Mouse (Mus musculus) lung, embryonic 14.5 days (tissue): ENCODE measurements at regions not wholly inside any gene's neighbourhood (a gene's known extent, or its start where the extent isn't known, plus 50 kb on each side); places are given as distances from the start of the nearest gene placed in this dataset.

ENCODE experiments used
- ATAC-seq: fragments of 200-750 bp; cut with Nextera tagmentation; 2 replicates; pipeline ENCODE4 v1.8.0; 2017; ENCODE audit warnings: mild to moderate bottlenecking, moderate TSS enrichment, moderate library complexity; ENCODE audit not compliant: insufficient read depth
- DNase-seq: peaks from one replicate; pipeline ENCODE4 v3.0.0-alpha.2; 2015
- H3K27ac ChIP-seq: fragments of 300-500 bp; sonication (generic); 2 replicates; pipeline ENCODE4 v1.5.1; 2014; ENCODE audit warnings: low read depth, mild to moderate bottlenecking, moderate library complexity
- H3K27me3 ChIP-seq: fragments of 300-500 bp; sonication (generic); 2 replicates; pipeline ENCODE4 v1.6.1; 2014; ENCODE audit warnings: low read length, control low read depth; ENCODE audit not compliant: insufficient read depth
- H3K36me3 ChIP-seq: fragments of 300-500 bp; sonication (generic); 2 replicates; pipeline ENCODE4 v1.6.1; 2014; ENCODE audit warnings: control low read depth; ENCODE audit not compliant: insufficient read depth
- H3K4me1 ChIP-seq: fragments of 300-500 bp; sonication (generic); 2 replicates; pipeline ENCODE4 v1.6.1; 2014; ENCODE audit warnings: antibody characterized with exemption, control low read depth; ENCODE audit not compliant: insufficient read depth
- H3K4me2 ChIP-seq: fragments of 300-500 bp; sonication (generic); 2 replicates; pipeline ENCODE4 v1.6.1; 2014; ENCODE audit warnings: mild to moderate bottlenecking
- H3K4me3 ChIP-seq: fragments of 300-500 bp; sonication (generic); 2 replicates; pipeline ENCODE4 v1.5.1; 2014; ENCODE audit warnings: low read depth, low read length
- H3K9ac ChIP-seq: fragments of 300-500 bp; sonication (generic); 2 replicates; pipeline ENCODE4 v1.6.1; 2014
- H3K9me3 ChIP-seq: fragments of 300-500 bp; sonication (generic); 2 replicates; pipeline ENCODE4 v1.6.1; 2016; ENCODE audit warnings: low read depth, low read length, control low read depth
- CTCF ChIP-seq: IDR thresholded peaks from 2 replicates; pipeline ENCODE4 v1.5.1; 2016; ENCODE audit warnings: antibody characterized with exemption, low read depth
- WGBS: fragments of 180-500 bp; shearing (Covaris S2); extraction: QIAGEN DNeasy Blood & Tissue Kit; methylation state at CpG from one replicate; pipeline ENCODE4 v1.1.7; 2014; 5-methylcytosine and 5-hydroxymethylcytosine counted together

GRCm38 (mm10) chr2:174848981-174849681, 88.7 kb downstream of the Edn3 start:
- H3K4me2 ChIP-seq: no peak overlapping the region
- no peaks in the 10 kb centered on the region for H3K36me3 ChIP-seq
- H3K4me1 ChIP-seq: peaks cover 6% of the 10 kb centered on the region; the same call in 1 of the 2 replicates
- peak overlapping the region; percentile 62; the same call in 1 of the 2 replicates for H3K27ac ChIP-seq
- no peak overlapping the region for H3K4me3 ChIP-seq
- no peak for TF ChIP-seq CTCF
- peak; percentile 30 for DNase-seq
- WGBS: 32% methylated on average over 16 of the region's 16 CpGs
- no peaks in the 10 kb centered on the region for H3K27me3 ChIP-seq
- H3K9me3 ChIP-seq: no peaks in the 10 kb centered on the region
- no peak overlapping the region for H3K9ac ChIP-seq
- peak; percentile 46; the same call in 1 of the 2 replicates for ATAC-seq

DNA sequence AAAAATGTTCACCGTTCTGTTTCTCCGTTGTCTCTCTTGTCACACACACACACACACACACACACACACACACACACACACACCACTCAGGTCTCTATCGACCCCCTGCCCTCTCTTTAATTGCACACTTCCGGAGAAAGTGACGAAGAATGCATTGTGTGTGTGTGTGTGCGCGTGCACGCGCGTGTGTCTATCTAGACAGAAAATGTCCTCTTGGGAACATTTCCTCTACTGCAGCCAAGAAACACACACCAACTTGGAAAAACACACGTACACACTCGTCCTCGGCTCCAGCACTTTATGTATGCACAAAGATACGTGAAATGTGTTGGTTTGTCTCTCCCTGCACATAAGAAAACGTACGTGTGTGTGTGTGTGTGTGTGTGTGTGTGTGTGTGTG, 90.4 kb downstream of the Edn3 start:
- Histone ChIP-seq H3K36me3 (no peaks in the 10 kb centered on the region), H3K27ac (no peak overlapping the region; the same call in 1 of the 2 replicates), H3K4me3 (no peak overlapping the region), H3K4me1 (peaks cover 6% of the 10 kb centered on the region; the same call in 1 of the 2 replicates), H3K9ac (no peak overlapping the region), H3K27me3 (no peaks in the 10 kb centered on the region), H3K4me2 (no peak overlapping the region), H3K9me3 (no peaks in the 10 kb centered on the region)
- ATAC-seq (no peak), DNase-seq (peak; percentile 50)
- 34% methylated on average over 16 of the region's 16 CpGs for WGBS
- no peak for TF ChIP-seq CTCF

DNA sequence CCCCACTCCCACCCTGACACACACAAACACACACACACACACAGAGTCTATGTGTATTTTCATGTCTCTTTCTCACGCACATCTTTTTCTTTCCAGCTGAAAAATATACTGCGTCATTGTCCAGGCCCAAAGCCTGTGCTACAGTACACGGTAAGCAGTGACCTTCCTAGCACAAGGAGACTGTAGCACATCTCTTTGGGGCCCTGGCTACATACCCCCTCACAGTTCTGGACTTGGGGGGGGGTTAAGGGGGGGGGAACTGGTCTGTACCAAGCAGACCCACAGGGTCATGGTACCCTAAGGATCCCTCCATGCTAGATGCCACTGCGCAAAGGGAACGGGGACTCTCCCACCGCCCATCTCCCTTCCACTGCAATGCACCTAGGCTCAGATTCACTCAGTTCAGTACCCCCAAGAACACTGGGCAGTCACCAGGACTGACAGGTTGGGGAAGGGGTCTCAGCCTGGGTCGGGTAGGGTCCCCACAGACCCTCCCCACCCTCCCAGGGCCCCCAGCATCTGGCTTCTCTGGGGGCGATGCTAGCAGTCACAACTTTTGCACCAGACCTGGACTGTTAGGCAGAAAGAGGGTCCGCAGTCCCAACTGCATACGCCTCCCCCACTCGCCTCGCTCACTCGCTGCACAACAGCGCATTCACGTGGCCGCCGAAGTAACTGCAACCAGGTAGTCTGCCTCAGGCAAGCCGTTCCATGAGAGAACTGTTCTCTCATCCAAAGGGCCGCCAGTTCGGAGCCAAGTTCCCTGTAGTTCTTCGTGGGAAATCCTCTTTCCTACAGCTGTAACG, 91.3 kb downstream of the Edn3 start:
- DNase-seq: peak; percentile 90
- Histone ChIP-seq H3K36me3 (no peaks in the 10 kb centered on the region), H3K4me1 (peaks cover 6% of the 10 kb centered on the region; the same call in 1 of the 2 replicates), H3K4me2 (no peak overlapping the region), H3K4me3 (no peak overlapping the region), H3K27ac (peak overlapping the region; percentile 70; the same call in 1 of the 2 replicates), H3K9ac (no peak overlapping the region), H3K27me3 (no peaks in the 10 kb centered on the region), H3K9me3 (no peaks in the 10 kb centered on the region)
- ATAC-seq: peak; percentile 71
- TF ChIP-seq CTCF: peak; percentile 98
- WGBS: 12% methylated on average over 22 of the region's 22 CpGs

GRCm38 (mm10) chr2:174853786-174854185, 93.4 kb downstream of the Edn3 start:
- ATAC-seq (no peak), DNase-seq (no peak)
- Histone ChIP-seq H3K9me3 (no peaks in the 10 kb centered on the region), H3K9ac (no peak overlapping the region), H3K36me3 (no peaks in the 10 kb centered on the region), H3K4me1 (peaks cover 15% of the 10 kb centered on the region), H3K27me3 (no peaks in the 10 kb centered on the region), H3K4me2 (no peak overlapping the region), H3K4me3 (no peak overlapping the region), H3K27ac (no peak overlapping the region)
- WGBS: 60% methylated on average over 8 of the region's 8 CpGs
- no peak for TF ChIP-seq CTCF

DNA sequence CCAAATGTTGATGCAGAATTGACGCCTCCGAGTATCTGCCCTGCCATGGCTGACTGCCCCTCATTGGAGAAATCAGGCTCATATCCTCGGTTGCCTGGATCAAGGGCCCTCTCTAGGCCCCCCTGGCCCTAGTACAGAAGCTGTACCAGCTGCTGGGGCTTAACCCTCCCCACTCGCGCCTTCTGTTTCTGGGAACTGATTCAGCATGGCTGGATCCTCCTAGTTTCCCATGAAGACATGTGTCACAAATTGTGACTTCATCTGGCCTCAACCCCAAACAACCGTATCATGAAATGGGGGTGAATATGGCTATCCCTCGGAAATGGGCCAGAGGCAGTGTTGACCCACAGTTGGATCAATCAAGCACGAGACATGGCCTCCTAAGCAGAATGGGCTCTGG, 95.1 kb downstream of the Edn3 start:
- TF ChIP-seq CTCF: no peak
- no peak for DNase-seq
- peaks cover 15% of the 10 kb centered on the region for H3K4me1 ChIP-seq

DNA sequence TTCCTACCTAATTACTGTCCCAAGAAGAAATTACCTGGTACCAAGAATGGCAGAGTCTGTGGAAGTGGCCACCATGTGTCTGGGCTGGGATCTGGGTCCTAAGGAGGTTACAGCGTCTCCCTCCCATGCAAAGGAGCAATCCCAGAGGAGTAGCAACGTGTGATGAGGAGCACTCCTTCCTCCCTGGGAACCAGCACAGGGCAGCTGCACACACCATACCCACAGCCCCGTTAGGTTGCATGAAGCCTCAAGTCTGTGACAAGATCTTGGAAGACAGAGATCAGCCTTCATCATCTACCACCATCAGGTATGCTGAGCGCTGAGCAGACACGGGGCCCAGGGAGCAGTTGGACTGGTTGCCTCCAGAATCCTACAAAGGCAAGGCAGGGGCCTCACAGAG, 95.7 kb downstream of the Edn3 start:
- no peak overlapping the region for H3K4me2 ChIP-seq
- no peak for DNase-seq
- H3K9me3 ChIP-seq: no peaks in the 10 kb centered on the region
- H3K27me3 ChIP-seq: no peaks in the 10 kb centered on the region
- H3K36me3 ChIP-seq: no peaks in the 10 kb centered on the region
- no peak for ATAC-seq
- TF ChIP-seq CTCF: no peak
- no peak overlapping the region for H3K27ac ChIP-seq
- 84% methylated on average over 5 of the region's 5 CpGs for WGBS
- no peak overlapping the region for H3K4me3 ChIP-seq
- H3K9ac ChIP-seq: no peak overlapping the region
- H3K4me1 ChIP-seq: peaks cover 9% of the 10 kb centered on the region

More for the DNA sequence above, 95.1 kb downstream of the Edn3 start:
- no peak overlapping the region for H3K27ac ChIP-seq
- ATAC-seq: no peak
- H3K36me3 ChIP-seq: no peaks in the 10 kb centered on the region
- H3K9ac ChIP-seq: no peak overlapping the region
- WGBS: 67% methylated on average over 8 of the region's 8 CpGs
- no peaks in the 10 kb centered on the region for H3K9me3 ChIP-seq
- no peaks in the 10 kb centered on the region for H3K27me3 ChIP-seq
- H3K4me2 ChIP-seq: no peak overlapping the region
- no peak overlapping the region for H3K4me3 ChIP-seq
